Mouse (Mus musculus) C2C12 (cell line): Measurements from ENCODE around the gene Begain. TPM values are rescaled to one million over a fixed set of nuclear protein-coding genes. Genes with fewer than 3 reads are reported as not detected.

Source experiments
- H3K27me3 ChIP-seq: one replicate; pipeline ENCODE4 v1.6.1; 2011; ENCODE audit not compliant: control insufficient read depth, insufficient read depth, insufficient read length
- H3K36me3 ChIP-seq: one replicate; pipeline ENCODE4 v1.6.1; 2011; ENCODE audit not compliant: control insufficient read depth, insufficient read depth
- H3K4me3 ChIP-seq: one replicate; pipeline ENCODE4 v1.5.1; 2011; ENCODE audit warnings: mild to moderate bottlenecking, control low read depth; ENCODE audit not compliant: poor library complexity, insufficient read depth, severe bottlenecking
- H3K79me2 ChIP-seq: one replicate; pipeline ENCODE4 v1.6.1; 2011; ENCODE audit not compliant: control insufficient read depth, insufficient read depth
- H3K79me3 ChIP-seq: one replicate; pipeline ENCODE4 v1.6.1; 2011; ENCODE audit warnings: low read depth, control low read depth
- H3ac ChIP-seq: one replicate; pipeline ENCODE3; 2011; ENCODE audit warnings: low read depth; ENCODE audit not compliant: control insufficient read depth, insufficient read length
- CEBPB ChIP-seq: IDR thresholded peaks from one replicate; pipeline ENCODE4 v1.6.1; 2011; ENCODE audit warnings: low read depth, mild to moderate bottlenecking, control low read depth, moderate library complexity
- CTCF ChIP-seq: IDR thresholded peaks from one replicate; pipeline ENCODE4 v1.5.1; 2011; ENCODE audit not compliant: control insufficient read depth, insufficient read depth, insufficient read length
- FOSL1 ChIP-seq: IDR thresholded peaks from one replicate; pipeline ENCODE4 v1.8.0; 2011; ENCODE audit warnings: mild to moderate bottlenecking, low read length; ENCODE audit not compliant: poor library complexity, insufficient read depth, severe bottlenecking
- MAX ChIP-seq: IDR thresholded peaks from one replicate; pipeline ENCODE4 v1.6.1; 2011; ENCODE audit warnings: mild to moderate bottlenecking, control low read depth
- MYOD1 ChIP-seq: IDR thresholded peaks from one replicate; pipeline ENCODE4 v1.6.1; 2011; ENCODE audit warnings: low read depth; ENCODE audit not compliant: control insufficient read depth, insufficient read length
- MYOG ChIP-seq: IDR thresholded peaks from one replicate; pipeline ENCODE4 v1.6.1; 2011; ENCODE audit not compliant: control insufficient read depth, insufficient read length; ENCODE audit errors: extremely low read depth
- USF1 ChIP-seq: IDR thresholded peaks from one replicate; pipeline ENCODE4 v1.6.1; 2011; ENCODE audit warnings: low read depth, mild to moderate bottlenecking, control low read depth, moderate library complexity
- polyA plus RNA-seq: library from polyadenylated mRNA; unstranded; fragments of >200 nt; fragmentation: generic; extraction: Trizol; gene quantifications from one replicate; pipeline ENCODE4 v1.2.1, GENCODE M21; 2012; ENCODE audit warnings: missing spikeins

Gene Begain
- polyA plus RNA-seq, 1 experiment: 0.11 TPM

- TF ChIP-seq MYOG (no peak), FOSL1 (no peak), CTCF (no peak), CEBPB (no peak), MAX (no peak), USF1 (no peak), MYOD1 (no peak)
- Histone ChIP-seq H3K79me3 (no peaks in the 10 kb centered on the region), H3K27me3 (peaks cover 8% of the 10 kb centered on the region), H3K79me2 (no peaks in the 10 kb centered on the region), H3K36me3 (no peaks in the 10 kb centered on the region), H3K4me3 (no peak overlapping the region), H3ac (no peak overlapping the region)
Measured at GRCm38 (mm10) chr12:109068738-109069137, 721 bp upstream of the Begain start.

- Histone ChIP-seq H3ac (no peak overlapping the region), H3K79me3 (no peaks in the 10 kb centered on the region), H3K79me2 (no peaks in the 10 kb centered on the region), H3K4me3 (peak overlapping the region; percentile 6), H3K27me3 (peaks cover 8% of the 10 kb centered on the region), H3K36me3 (no peaks in the 10 kb centered on the region)
- no peak for TF ChIP-seq CEBPB
Measured at GRCm38 (mm10) chr12:109067561-109068135, 369 bp downstream of the Begain start.

DNA sequence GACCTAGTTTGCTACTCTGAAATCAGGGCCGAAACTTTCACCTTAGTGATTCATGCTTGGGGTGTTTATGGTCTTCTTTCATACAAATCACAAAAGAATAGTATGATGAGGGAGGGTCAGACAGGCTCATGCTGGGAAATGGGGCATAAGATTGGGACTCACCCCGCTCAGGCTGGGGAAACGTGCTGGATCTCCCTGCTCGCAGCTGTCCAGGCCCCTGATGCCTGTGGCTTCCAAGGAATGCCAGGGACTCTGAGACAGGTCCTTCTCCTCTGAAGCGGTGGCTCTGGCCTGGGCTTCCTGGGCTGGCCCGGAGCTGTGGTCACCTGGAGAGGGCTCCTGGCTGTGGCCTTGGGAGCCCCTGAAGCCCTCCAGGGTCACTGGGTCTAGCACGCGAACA is 9.4 kb downstream of the Begain start:
- Histone ChIP-seq H3K4me3 (no peak overlapping the region), H3K79me3 (no peaks in the 10 kb centered on the region), H3K36me3 (no peaks in the 10 kb centered on the region), H3ac (no peak overlapping the region), H3K79me2 (no peaks in the 10 kb centered on the region), H3K27me3 (peaks cover 17% of the 10 kb centered on the region)
- TF ChIP-seq MAX (no peak), USF1 (no peak), CTCF (no peak), FOSL1 (no peak), CEBPB (no peak), MYOG (no peak), MYOD1 (no peak)

DNA sequence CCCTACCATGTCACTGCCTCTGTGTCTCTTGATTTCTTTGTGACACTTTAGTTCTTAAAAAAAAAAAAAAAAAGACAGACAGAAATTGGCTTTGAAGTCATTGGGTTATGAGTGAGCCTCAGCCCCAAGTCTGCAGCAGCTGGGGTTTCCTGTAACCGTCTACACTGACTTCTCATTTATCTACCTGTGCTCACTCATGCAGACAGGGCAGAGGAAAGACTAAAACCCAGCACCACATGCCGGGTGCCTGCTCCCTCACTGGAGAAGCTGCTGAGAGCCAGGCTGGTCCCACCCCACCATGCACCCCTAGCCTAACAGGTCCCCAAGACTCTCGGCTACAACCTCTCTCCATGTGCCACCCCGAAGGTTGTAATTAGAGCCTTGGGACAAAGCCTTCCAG is 10.3 kb downstream of the Begain start:
- Histone ChIP-seq H3K36me3 (no peaks in the 10 kb centered on the region), H3K79me2 (no peaks in the 10 kb centered on the region), H3ac (no peak overlapping the region), H3K4me3 (no peak overlapping the region), H3K27me3 (peaks cover 17% of the 10 kb centered on the region), H3K79me3 (no peaks in the 10 kb centered on the region)
- no peak for TF ChIP-seq MYOD1
- no peak for TF ChIP-seq CTCF
- no peak for TF ChIP-seq USF1
- TF ChIP-seq MAX: no peak
- no peak for TF ChIP-seq FOSL1
- TF ChIP-seq CEBPB: no peak
- no peak for TF ChIP-seq MYOG

GRCm38 (mm10) chr12:109053020-109053806 is 14.8 kb downstream of the Begain start:
- H3K4me3 ChIP-seq: no peak overlapping the region
- peaks cover 12% of the 10 kb centered on the region for H3K27me3 ChIP-seq
- TF ChIP-seq FOSL1: no peak

DNA sequence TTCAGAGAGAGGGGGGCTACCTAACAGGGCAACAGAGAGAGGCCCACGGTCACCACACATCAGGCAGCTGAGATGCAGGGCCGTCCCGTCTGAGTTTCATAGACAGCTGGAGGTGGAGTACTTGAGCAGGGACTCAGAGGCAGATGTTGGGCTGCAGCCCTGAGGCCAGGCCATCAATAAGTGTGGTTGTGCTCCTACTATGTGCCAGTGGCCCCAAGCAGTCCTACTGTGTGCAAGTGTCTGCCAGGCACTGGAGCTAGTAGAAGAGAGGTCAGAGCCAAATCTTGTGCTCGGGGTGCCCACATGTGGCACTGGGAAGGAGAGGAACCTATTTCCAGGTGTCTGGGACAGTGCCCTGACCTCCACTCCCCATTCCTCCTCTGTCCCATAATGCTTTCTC is 18.1 kb downstream of the Begain start:
- no peak overlapping the region for H3K4me3 ChIP-seq
- no peak for TF ChIP-seq USF1
- no peak for TF ChIP-seq FOSL1
- no peak for TF ChIP-seq CTCF
- no peak for TF ChIP-seq MAX
- TF ChIP-seq MYOG: no peak
- TF ChIP-seq CEBPB: no peak
- no peak for TF ChIP-seq MYOD1
- H3K79me3 ChIP-seq: no peaks in the 10 kb centered on the region
- no peaks in the 10 kb centered on the region for H3K79me2 ChIP-seq
- no peaks in the 10 kb centered on the region for H3K36me3 ChIP-seq
- no peaks in the 10 kb centered on the region for H3K27me3 ChIP-seq
- H3ac ChIP-seq: no peak overlapping the region

More at GRCm38 (mm10) chr12:109053020-109053806, 14.8 kb downstream of the Begain start:
- H3K79me3 ChIP-seq: no peaks in the 10 kb centered on the region
- H3K79me2 ChIP-seq: no peaks in the 10 kb centered on the region
- no peaks in the 10 kb centered on the region for H3K36me3 ChIP-seq
- no peak overlapping the region for H3ac ChIP-seq
